Comparison of ENCODE assay signal across 10 mouse cellular contexts in the genomic region with DNA sequence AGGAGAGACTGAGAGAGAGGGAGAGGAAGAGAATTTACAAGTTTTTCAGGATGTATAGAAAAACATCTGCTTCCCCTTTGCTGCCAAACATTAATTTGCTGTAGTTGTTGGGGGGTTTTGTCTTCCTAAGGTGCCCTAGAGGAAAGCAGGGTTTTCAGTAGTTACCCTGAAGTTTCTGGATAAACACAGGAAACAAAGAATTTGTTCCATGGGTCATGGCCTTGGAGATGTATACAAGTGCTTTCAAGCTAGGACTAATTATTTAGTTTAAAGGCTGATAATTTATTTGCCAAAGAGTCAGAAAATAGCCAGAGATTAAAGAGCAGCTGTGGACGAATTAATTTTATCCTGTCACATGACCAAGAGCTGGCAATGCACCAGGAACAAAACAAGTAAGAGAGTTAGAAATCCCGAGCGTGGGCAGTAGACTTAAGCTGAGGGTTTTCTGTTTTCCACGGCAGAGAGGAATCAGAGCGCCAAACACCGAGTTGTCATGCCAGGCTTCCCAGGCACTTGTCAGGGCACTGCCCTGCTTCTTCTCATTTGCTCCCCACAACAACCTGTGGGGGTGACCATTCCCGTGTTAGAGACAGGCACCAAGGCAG.
DNase-seq lines count a peak whose midpoint lies in the region; ATAC-seq and TF ChIP-seq lines count a peak whose summit lies in the region.
"Had no signal": no experiment of that assay in that cellular context is flagged by ENCODE, and none has a peak within 500 bp of the region (broad histone marks: within the 10 kb centered on the region; RNA-seq: fewer than 3 reads in every experiment).

No protein-coding gene starts in this region.

- WGBS in hindbrain, postnatal 0 days, result 34% methylated on average over 7 of the region's 7 CpGs
- 64% methylated on average over 7 of the region's 7 CpGs for WGBS in hindbrain, embryonic 12.5 days
- 50% methylated on average over 7 of the region's 7 CpGs for WGBS in intestine, postnatal 0 days
- 26% methylated on average over 7 of the region's 7 CpGs for WGBS in lung, embryonic 15.5 days
- 67% methylated on average over 7 of the region's 7 CpGs for WGBS in forebrain, embryonic 12.5 days

- no peak for ATAC-seq in hindbrain, postnatal 0 days
- no peak for ATAC-seq in hindbrain, embryonic 12.5 days (ENCODE audit: low FRiP score)
- ATAC-seq in intestine, postnatal 0 days, result no peak
- ATAC-seq in lung, embryonic 15.5 days (ENCODE audit: borderline replicate concordance, extremely low read depth, low FRiP score, low TSS enrichment), result peak; percentile 35; the same call in 1 of the 2 replicates
- no peak for ATAC-seq in forebrain, embryonic 12.5 days (ENCODE audit: low FRiP score)

- H3K36me3 ChIP-seq in hindbrain, postnatal 0 days (ENCODE audit: insufficient read depth, low read length), result no peaks in the 10 kb centered on the region
- no peaks in the 10 kb centered on the region for H3K36me3 ChIP-seq in hindbrain, embryonic 12.5 days
- H3K36me3 ChIP-seq in intestine, postnatal 0 days (ENCODE audit: control insufficient read depth, insufficient read depth), result no peaks in the 10 kb centered on the region
- no peaks in the 10 kb centered on the region for H3K36me3 ChIP-seq in lung, embryonic 15.5 days
- no peaks in the 10 kb centered on the region for H3K36me3 ChIP-seq in forebrain, embryonic 12.5 days (replicated peaks)
- H3K36me3 ChIP-seq: G1E; neural tube, embryonic 12.5 days had no signal

- no peaks in the 10 kb centered on the region for H3K27me3 ChIP-seq in hindbrain, postnatal 0 days (ENCODE audit: insufficient read depth, low read length)
- H3K27me3 ChIP-seq in hindbrain, embryonic 12.5 days, result no peaks in the 10 kb centered on the region
- no peaks in the 10 kb centered on the region for H3K27me3 ChIP-seq in intestine, postnatal 0 days (replicated peaks; ENCODE audit: control insufficient read depth, insufficient read depth, low read length)
- no peaks in the 10 kb centered on the region for H3K27me3 ChIP-seq in lung, embryonic 15.5 days
- H3K27me3 ChIP-seq in forebrain, embryonic 12.5 days, result no peaks in the 10 kb centered on the region
- H3K27me3 ChIP-seq: neural tube, embryonic 12.5 days had no signal

- H3K4me2 ChIP-seq in hindbrain, postnatal 0 days (ENCODE audit: low read depth, low read length), result no peak overlapping the region
- H3K4me2 ChIP-seq in hindbrain, embryonic 12.5 days (replicated peaks), result no peak overlapping the region
- H3K4me2 ChIP-seq in intestine, postnatal 0 days (replicated peaks; ENCODE audit: low read depth), result peak overlapping the region; percentile 14
- 0 out of 2 replicates have a peak overlapping the region, but pooled peaks have one; percentile 25 for H3K4me2 ChIP-seq in lung, embryonic 15.5 days
- H3K4me2 ChIP-seq in forebrain, embryonic 12.5 days, result no peak overlapping the region
- H3K4me2 ChIP-seq: neural tube, embryonic 12.5 days had no signal

- no peaks in the 10 kb centered on the region for H3K9me3 ChIP-seq in hindbrain, postnatal 0 days (ENCODE audit: low read length)
- no peaks in the 10 kb centered on the region for H3K9me3 ChIP-seq in hindbrain, embryonic 12.5 days (replicated peaks)
- no peaks in the 10 kb centered on the region for H3K9me3 ChIP-seq in intestine, postnatal 0 days (ENCODE audit: control insufficient read depth)
- H3K9me3 ChIP-seq in lung, embryonic 15.5 days, result no peaks in the 10 kb centered on the region
- H3K9me3 ChIP-seq in forebrain, embryonic 12.5 days, result no peaks in the 10 kb centered on the region
- H3K9me3 ChIP-seq: G1E; neural tube, embryonic 12.5 days had no signal

- H3K4me3 ChIP-seq in hindbrain, postnatal 0 days (ENCODE audit: low read length), result no peak overlapping the region
- no peak overlapping the region for H3K4me3 ChIP-seq in hindbrain, embryonic 12.5 days
- no peak overlapping the region for H3K4me3 ChIP-seq in intestine, postnatal 0 days (ENCODE audit: low read depth, low read length)
- H3K4me3 ChIP-seq in lung, embryonic 15.5 days, result no peak overlapping the region
- no peak overlapping the region for H3K4me3 ChIP-seq in forebrain, embryonic 12.5 days (replicated peaks)
- H3K4me3 ChIP-seq: neural tube, embryonic 12.5 days had no signal

- H3K27ac ChIP-seq in hindbrain, postnatal 0 days, result no peak overlapping the region
- no peak overlapping the region for H3K27ac ChIP-seq in hindbrain, embryonic 12.5 days
- H3K27ac ChIP-seq in intestine, postnatal 0 days (ENCODE audit: low read depth, low read length), result no peak overlapping the region
- H3K27ac ChIP-seq in lung, embryonic 15.5 days, result peak overlapping the region; percentile 65
- no peak overlapping the region for H3K27ac ChIP-seq in forebrain, embryonic 12.5 days
- H3K27ac ChIP-seq: neural tube, embryonic 12.5 days had no signal

- H3K9ac ChIP-seq in hindbrain, postnatal 0 days (replicated peaks; ENCODE audit: low read length), result no peak overlapping the region
- H3K9ac ChIP-seq in hindbrain, embryonic 12.5 days, result no peak overlapping the region
- H3K9ac ChIP-seq in intestine, postnatal 0 days (ENCODE audit: low read depth, low read length), result no peak overlapping the region
- no peak overlapping the region for H3K9ac ChIP-seq in lung, embryonic 15.5 days
- no peak overlapping the region for H3K9ac ChIP-seq in forebrain, embryonic 12.5 days
- H3K9ac ChIP-seq: neural tube, embryonic 12.5 days had no signal

- peak; percentile 14 for DNase-seq in hindbrain, postnatal 0 days (ENCODE audit: low spot score)
- DNase-seq in gonadal fat pad, adult 2 months (ENCODE audit: low read depth), result peak; percentile 49
- DNase-seq in neural tube, embryonic 10.5 days (ENCODE audit: extremely low spot score, low spot score), result no peak
- DNase-seq in Muller cell, postnatal 12 days (ENCODE audit: inconsistent ontology term), result no peak

- H3K4me1 ChIP-seq in hindbrain, postnatal 0 days (ENCODE audit: insufficient read depth, low read length), result no peaks in the 10 kb centered on the region
- H3K4me1 ChIP-seq in hindbrain, embryonic 12.5 days, result no peaks in the 10 kb centered on the region
- no peaks in the 10 kb centered on the region for H3K4me1 ChIP-seq in intestine, postnatal 0 days (replicated peaks; ENCODE audit: control insufficient read depth, insufficient read depth, low read length)
- peaks cover 23% of the 10 kb centered on the region for H3K4me1 ChIP-seq in lung, embryonic 15.5 days
- H3K4me1 ChIP-seq in forebrain, embryonic 12.5 days, result 0 out of 2 replicates have a peak, but pooled peaks cover 3% of the 10 kb centered on the region
- H3K4me1 ChIP-seq: neural tube, embryonic 12.5 days had no signal

- no peak for TF ChIP-seq CTCF in hindbrain, postnatal 0 days (IDR thresholded peaks at IDR 0.05; ENCODE audit: low read depth)
- TF ChIP-seq CTCF in intestine, postnatal 0 days (IDR thresholded peaks at IDR 0.05; ENCODE audit: low read depth), result no peak

Comparison
In these comparisons a context has a peak if more than half of its experiments do, and no peak if none do; other contexts are left out.
1. DNase-seq: peak in hindbrain, postnatal 0 days (single experiment) and gonadal fat pad, adult 2 months (single experiment); none in neural tube, embryonic 10.5 days (single experiment) and Muller cell, postnatal 12 days (single experiment).
2. H3K4me2 ChIP-seq: peak in intestine, postnatal 0 days (single experiment) and lung, embryonic 15.5 days (single experiment); none in hindbrain, postnatal 0 days (single experiment), hindbrain, embryonic 12.5 days (single experiment) and forebrain, embryonic 12.5 days (single experiment).